Mouse (Mus musculus) frontal cortex, postnatal 10 days (tissue): ENCODE measurements at regions not wholly inside any gene's neighbourhood (a gene's known extent, or its start where the extent isn't known, plus 50 kb on each side); places are given as distances from the start of the nearest gene placed in this dataset.

Source experiments
- DNase-seq, 2 experiments: peaks; one replicate each; pipeline ENCODE4 v3.0.0; 2022; ENCODE audit warnings: low spot score in 2 of 2, mixed read lengths in 1 of 2

- peak in 1 of 2 experiments; percentile 8 for DNase-seq
These were observed 1099.6 kb upstream of the Cdh8 start for GRCm38 (mm10) chr8:100515896-100516295.

GRCm38 (mm10) chr8:100515152-100515551 lies 1098.9 kb upstream of the Cdh8 start:
- DNase-seq, result no peak

GRCm38 (mm10) chr8:100506478-100506877 lies 1090.2 kb upstream of the Cdh8 start:
- DNase-seq, result no peak

- no peak for DNase-seq
These were observed 1084.1 kb upstream of the Cdh8 start for GRCm38 (mm10) chr8:100500342-100500712.

- DNase-seq, result no peak
These were observed 1083.5 kb upstream of the Cdh8 start for GRCm38 (mm10) chr8:100499614-100500341.

GRCm38 (mm10) chr8:100494445-100494844 lies 1078.2 kb upstream of the Cdh8 start:
- DNase-seq, result no peak

- no peak for DNase-seq
These were observed 1059.7 kb upstream of the Cdh8 start for GRCm38 (mm10) chr8:100475950-100476349.

- no peak for DNase-seq
These were observed 1035.0 kb upstream of the Cdh8 start for GRCm38 (mm10) chr8:100451231-100451630.

GRCm38 (mm10) chr8:100450380-100450936 lies 1034.2 kb upstream of the Cdh8 start:
- DNase-seq, result no peak

- DNase-seq, result no peak
These were observed 1030.5 kb upstream of the Cdh8 start for GRCm38 (mm10) chr8:100446677-100447350.
